Mouse (Mus musculus) cerebellum, postnatal 10 days (tissue): ENCODE measurements around the gene Nxpe4.
"Not testable (repeated sequence)": the region's sequence is repeated elsewhere in the genome, so short reads cannot be mapped to it uniquely, and the experiment has no call there.

Experiments
- DNase-seq, 2 experiments: peaks; one replicate each; pipeline ENCODE4 v3.0.0; 2021; ENCODE audit warnings: mixed read lengths in 2 of 2

Gene Nxpe4

DNA sequence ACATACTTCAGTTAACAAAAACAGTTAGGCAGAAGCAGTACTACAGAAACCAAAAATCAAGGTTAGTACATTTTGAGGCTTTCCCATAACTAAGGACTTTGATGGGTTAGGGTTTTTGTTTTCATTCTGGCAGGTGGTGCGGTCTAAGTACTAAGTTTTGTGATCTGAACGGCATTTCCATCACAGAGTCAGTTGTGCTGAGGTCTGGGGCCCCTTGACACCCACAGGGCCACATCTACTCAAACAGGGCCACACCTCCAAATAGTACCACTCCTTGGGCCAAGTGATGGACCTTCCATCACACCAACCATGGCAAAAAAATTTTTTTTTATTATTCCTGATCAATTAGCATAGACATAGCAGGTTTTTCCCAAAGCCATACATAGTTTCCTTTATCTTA lies 251.8 kb downstream of the Nxpe4 start:
- no peak for DNase-seq

DNA sequence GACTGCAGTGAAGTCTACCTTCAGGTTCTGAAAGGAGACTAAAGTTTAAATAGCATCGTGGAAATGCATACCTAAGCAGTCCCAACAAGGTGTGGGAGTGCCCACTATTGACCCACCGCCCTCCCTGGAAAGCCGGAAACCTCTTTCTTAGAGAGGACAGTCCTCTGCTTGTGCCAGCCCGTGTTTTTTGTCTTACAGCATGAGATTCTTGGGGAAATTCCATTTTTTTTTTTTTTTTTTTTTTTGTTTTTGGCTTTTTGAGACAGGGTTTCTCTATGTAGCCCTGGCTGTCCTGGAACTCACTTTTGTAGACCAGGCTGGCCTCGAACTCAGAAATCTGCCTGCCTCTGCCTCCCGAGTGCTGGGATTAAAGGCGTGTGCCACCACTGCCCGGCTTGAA lies 255.5 kb downstream of the Nxpe4 start:
- DNase-seq, result not testable (repeated sequence)

DNA sequence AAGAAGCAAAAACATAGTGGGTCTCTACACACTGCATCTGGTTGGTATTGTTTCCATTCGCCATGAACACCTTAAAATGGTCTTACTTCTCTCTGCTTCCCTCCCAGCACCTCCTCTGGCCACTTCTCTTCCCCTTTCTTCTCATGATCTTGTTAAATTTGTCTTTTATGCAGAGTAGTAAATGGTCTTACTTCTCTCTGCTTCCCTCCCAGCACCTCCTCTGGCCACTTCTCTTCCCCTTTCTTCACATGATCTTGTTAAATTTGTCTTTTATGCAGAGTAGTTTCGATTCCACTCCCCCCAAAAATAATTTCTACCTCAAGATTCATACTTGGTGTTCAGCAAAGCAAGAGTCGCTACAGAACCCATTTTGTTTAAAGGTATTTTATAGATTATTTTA lies 256.2 kb downstream of the Nxpe4 start:
- DNase-seq, result no peak

DNA sequence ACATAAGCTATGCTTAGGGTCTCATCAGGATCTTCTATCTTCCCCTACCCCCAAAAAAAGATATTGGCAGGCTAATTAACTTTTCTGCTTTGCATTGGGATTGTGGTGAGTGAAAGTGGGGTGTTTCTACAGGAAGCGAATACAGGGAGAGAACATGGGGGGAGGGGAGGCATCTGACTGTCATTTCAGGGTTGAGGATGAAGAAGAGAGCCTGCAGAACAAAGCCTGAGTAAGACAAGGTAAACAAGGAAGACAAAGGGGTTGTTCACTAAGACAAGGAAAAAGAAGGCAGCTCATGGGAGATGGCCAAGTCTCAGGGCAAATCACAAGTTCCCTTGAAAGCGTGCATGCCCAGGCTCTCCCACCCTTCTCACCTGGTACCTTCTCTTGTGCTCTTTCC lies 256.6 kb downstream of the Nxpe4 start:
- no peak for DNase-seq

DNA sequence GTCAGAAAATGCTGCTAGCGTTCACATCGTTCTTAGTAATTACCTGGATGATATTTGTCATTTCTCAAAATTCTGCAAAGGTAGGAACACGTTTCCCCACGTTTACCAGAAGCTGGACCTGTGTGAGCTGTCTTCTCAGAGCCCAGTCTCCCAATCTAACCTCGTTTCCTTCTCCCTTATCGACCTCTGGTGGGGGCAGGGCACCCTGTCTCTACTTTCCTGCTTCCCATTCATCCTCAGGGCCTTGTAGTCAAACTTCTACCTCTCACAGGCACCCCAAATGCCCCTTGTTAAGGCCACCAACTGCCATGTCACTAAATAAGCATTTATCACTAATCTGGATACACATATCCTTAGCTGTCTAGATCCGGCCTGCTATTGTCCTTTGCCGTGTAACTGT lies 257.0 kb downstream of the Nxpe4 start:
- no peak for DNase-seq

DNA sequence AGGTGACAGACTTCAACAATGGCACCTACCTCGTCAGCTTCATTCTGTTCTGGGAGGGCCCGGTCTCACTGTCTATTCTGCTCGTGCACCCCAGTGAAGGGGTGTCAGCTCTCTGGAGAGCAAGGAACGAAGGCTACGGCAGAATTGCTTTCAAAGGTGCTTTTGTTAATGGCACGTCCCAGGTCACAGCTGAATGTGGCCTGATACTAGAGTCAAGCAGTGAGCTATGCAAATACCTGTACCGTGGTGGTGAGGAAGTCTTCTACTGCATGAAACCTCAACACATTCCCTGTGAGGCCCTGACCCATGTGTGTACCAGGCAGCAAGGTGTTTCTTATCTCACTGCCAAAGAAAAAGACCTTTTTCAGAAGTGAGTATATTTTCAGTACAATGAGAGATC lies 258.6 kb downstream of the Nxpe4 start:
- DNase-seq, result no peak

DNA sequence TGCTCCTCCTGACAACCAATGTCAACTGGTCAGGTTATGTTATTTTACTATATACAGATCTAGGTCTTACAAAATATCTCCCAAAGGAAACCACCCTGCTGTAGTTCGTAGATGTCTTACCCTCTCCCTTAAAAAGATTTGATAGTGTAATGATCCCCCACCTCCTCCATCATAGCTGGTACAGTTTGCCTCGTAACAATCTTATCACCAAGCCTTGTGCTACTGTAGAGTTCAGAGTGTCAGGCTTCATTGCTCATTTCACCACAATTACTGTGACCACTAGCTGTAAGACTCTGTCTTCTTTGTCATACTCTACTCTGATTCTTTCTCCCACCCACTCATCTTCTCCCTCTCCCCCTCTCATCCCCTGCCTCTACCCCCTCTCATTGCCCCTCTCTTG lies 259.2 kb downstream of the Nxpe4 start:
- no peak for DNase-seq

DNA sequence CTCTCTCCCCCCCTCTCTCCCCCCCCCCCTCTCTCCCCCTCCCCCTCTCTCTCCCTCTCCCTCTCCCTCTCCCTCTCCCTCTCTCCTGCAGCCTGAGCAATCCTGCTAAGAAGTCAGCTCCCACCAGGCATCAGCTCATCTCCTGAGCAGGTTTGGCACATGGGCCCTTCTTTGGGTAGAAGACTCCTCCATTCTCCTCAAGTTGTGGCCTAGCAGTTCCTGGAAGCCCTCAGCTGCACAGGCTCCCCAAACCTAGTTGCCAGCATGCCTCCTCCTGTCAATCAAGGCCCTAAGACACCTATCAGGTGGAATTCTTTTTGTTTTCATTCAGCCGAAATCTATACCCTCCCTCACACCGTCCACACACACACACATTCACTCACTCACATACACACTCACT lies 259.7 kb downstream of the Nxpe4 start:
- DNase-seq, result no peak

DNA sequence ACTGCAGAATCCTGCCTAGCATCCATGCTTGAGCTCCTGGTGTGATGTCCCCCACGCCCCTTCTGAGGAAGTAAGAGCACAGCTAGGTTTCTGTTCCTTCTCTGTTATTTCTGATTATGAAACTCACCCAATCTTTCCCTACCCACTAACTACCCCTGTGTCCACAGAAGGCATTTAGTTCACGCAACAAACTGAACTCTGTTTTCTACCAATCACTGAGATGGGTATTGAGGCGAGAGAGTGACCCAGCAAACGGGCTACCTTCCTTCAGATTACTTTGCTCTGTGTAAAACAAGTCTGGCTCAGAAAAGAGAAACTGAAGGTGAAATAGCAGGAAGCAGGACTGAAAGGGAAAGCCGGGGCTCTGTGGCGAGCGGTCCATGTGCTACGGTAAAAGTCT lies 260.6 kb downstream of the Nxpe4 start:
- no peak for DNase-seq

DNA sequence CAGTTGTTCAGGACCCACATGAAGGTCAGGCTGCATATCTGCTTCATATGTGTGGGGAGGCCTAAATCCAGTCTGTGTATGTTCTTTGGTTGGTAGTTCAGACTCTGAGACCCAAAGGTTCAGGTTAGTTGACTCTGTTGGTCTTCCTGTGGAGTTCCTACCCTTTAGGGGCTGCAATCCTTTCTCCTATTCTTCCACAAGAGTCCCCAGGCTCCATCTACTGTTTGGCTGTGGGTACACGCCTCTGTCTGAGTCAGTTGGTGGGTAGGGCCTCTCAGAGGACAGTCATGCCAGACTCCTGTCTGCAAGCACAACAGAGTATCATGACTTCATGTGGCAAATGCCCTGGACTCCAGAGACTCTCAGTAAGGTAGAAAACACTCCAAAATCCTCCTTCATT lies 261.4 kb downstream of the Nxpe4 start:
- no peak for DNase-seq

DNA sequence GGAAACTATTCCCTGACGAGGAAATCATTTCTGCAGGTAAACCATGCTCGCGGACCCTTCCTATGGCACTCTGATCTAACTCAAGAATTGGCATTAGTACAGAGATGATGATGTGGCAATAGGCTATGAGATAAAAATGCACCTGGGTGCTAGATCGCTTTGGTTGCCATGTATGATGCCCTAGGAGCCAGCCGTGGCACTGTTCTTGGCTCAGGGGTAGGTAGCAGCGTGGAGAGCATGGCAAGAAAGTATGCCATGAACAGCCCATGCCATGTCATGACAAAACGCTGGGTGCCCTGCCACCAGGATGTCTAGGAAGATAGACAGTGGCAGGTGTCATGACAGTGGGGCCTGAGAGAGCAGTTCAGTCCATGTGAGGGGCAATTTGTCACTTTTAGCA lies 265.4 kb downstream of the Nxpe4 start:
- no peak for DNase-seq

DNA sequence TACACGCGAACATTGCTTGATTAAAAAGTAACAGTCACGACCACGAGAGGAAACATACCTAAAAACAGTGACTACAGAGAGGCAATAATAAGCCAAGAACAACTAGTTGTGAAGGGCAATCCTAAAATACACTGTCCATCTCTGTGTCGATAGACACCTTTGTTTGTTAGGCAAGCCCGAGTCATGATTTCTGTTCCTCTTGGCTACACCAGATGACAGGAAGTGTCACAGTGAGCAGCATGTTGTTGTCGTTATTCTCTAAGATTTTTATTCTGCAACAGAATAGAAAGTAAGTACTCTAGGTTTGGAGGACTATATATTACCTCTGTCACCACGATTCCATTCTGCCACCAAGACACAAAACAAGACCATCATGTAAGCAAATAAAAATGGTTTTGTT lies 270.6 kb downstream of the Nxpe4 start:
- DNase-seq, result no peak

DNA sequence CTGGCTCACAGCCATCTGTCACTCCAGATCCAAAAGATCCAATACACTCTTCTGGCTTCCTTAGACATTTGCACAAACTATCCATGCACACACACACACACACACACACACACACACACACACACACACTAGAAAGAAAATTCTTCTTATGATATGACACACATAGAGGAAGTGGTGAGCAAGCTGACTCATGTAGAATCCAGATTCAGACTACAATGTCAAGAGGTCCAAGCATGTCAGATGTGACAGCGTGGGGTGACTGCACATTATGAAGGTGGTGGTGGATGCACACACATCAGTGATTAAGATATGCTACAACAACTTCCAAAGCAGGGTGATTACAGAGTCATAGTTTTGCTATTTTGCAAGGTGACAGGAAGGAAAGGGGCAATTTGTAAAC lies 282.1 kb downstream of the Nxpe4 start:
- no peak for DNase-seq

DNA sequence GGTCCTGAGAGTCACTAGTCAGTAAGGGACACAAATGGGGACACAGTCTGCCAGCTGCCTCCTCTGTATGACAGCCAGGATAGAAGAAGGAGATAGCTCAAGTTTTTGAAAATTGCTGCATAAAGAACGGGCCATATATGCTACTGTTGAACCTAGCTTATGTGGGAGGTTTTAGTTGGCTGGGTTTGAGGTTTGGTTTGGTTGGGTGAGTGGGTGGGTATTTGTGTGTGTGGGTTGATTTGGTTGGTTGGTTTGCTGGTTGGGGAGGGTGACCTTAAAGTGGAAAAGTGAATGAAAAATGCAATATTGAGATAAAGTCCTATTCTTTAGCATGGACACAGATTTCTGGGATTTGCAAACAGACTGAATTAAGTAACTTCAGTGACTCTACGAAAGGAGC lies 283.0 kb downstream of the Nxpe4 start:
- DNase-seq, result no peak

DNA sequence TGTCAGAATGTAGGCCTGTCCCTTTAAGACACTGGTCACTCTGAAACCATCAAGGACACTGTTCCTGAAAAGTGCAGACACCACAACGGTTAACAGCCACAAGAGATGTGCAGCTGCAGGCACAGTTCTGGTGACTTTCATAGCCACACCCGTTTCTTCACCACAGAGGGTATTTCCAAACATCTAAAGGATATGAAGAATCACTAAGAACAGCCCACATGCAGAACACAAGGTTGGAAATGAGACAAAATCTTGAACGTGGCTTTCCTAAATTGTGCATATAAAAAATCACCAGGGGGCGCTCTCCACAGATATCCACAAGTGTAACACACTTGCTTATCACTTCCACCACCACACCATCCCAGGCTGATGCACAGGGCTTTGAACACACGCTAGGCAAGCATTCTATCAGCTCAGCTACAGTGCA lies 286.0 kb downstream of the Nxpe4 start:
- peak; percentile 46 to 68 for DNase-seq
